Mouse (Mus musculus) frontal cortex, postnatal 10 days (tissue): Measurements from ENCODE around the gene Dusp23.

Experiments
- DNase-seq, 2 experiments: peaks; one replicate each; pipeline ENCODE4 v3.0.0; 2022; ENCODE audit warnings: low spot score in 2 of 2, mixed read lengths in 1 of 2

Dusp23 gene

DNA sequence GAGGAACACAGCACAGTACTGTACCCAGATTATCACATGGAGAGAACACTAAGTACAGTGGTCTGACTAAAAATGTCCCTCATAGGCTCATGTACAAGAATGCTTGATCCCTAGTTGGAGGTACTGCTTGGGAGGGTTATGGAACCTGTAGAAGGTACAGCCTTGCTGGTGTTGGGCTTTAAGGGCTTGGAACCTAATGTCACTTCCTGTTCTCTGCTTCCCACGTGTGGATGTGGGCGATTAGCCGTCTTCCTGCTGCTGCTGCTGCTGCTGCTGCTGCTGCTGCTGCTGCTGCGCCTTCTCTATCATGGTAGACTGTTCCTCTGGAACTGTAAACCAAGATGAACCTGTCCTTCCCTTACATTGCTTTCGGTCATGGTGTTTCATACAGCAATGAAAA is 9.2 kb downstream of the Dusp23 start:
- DNase-seq = no peak

DNA sequence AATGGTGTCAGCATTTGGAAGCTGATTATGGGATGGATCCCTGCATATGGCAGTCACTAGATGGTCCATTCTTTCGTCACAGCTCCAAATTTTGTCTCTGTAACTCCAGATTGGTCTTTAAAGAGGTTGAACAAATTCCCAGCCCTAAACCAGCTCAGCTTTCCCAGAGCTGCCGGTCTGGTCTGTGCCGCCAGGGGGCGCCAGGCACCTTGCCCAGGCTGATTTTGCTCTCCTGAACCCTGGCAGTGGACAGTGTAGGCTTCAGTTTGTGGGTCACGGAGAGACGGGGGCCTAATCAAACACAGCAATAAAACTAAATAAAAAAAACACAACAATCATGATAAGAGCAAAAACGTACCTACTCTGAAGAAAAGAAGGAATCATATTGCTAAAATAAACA is 13.5 kb downstream of the Dusp23 start:
- peak in 1 of 2 experiments; percentile 46 for DNase-seq

GRCm38 (mm10) chr1:172618141-172618540 is 14.6 kb downstream of the Dusp23 start:
- DNase-seq = no peak

DNA sequence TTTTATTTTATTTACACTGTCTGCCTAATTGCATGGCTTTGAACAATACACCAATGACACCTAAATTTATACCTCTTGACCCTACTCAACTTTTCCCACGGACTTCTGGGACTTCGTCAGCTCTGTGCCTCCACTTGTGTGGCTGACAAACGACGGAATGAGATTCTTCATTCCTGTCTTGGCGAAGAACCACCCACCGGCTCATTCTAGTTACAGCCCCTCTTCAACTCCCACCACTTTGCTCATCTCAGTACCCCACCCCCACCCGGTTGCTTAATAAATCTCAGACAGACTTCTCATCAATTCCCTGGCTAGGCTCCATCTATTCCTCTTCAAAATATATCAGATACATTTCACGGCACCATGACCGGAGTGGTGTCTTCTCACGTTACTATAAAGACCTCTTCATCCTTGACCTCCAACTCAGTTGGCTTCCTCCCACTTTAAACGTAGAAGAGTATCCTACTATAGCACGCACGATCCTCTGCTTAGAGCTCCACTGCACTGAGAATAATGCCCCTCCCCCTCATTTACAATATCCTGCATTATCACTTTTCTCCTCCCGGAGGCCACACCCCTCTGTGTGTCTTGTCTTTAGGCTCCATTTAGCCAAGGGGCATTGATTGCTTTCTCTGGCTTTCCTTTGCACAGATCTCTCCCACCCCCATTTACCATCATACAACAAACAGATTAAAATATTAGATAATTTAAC is 15.2 kb downstream of the Dusp23 start:
- DNase-seq = no peak

- DNase-seq = peak in 1 of 2 experiments; percentile 20
Observed at GRCm38 (mm10) chr1:172616537-172617300, 16.0 kb downstream of the Dusp23 start.

GRCm38 (mm10) chr1:172615412-172615811 is 17.4 kb downstream of the Dusp23 start:
- no peak for DNase-seq

DNA sequence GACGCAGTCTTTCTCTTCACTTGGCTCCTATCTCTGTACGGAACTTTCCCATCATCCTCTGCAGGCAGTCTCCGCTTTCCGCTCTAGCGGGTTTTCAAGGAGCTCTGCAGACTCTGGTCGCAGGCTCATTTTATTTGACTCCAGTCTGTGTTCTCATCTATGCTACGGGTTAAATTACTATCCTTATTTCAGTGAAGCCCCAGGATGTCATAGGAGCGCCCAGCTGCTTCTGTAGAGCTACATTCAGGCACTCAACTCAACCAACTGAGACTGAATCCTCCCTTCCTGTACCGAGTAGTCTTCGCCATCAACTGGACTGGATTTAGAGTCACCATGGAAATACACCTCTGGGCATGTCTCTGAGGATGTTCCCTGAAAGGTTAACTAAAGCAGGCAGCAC is 18.1 kb downstream of the Dusp23 start:
- DNase-seq = no peak

DNA sequence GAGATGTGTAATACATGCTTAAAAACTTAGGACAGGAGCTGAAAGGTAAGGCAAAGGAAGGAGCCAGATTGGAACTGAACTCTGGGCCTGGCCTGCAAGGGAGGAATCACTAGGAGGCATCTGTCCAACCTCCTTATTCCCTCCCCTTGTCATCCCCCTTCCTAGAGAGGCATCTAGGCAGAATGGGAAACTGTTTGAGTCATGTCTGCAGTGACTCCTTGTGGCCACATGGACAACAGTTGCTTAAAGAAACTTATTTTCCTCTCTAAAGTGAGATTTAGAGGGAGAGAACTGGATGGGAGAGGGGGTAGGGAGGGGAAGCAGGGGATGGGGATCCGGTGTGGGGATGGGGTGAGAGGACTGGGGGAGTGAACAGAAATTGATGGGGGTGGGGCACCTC is 20.0 kb downstream of the Dusp23 start:
- no peak for DNase-seq

GRCm38 (mm10) chr1:172611304-172611703 is 21.5 kb downstream of the Dusp23 start:
- no peak for DNase-seq

GRCm38 (mm10) chr1:172602326-172602725 is 30.4 kb downstream of the Dusp23 start, which contains the start of gene Fcrl6:
TSS of gene Fcrl6 (minus strand) at chr1:172602551.
- DNase-seq = no peak

DNA sequence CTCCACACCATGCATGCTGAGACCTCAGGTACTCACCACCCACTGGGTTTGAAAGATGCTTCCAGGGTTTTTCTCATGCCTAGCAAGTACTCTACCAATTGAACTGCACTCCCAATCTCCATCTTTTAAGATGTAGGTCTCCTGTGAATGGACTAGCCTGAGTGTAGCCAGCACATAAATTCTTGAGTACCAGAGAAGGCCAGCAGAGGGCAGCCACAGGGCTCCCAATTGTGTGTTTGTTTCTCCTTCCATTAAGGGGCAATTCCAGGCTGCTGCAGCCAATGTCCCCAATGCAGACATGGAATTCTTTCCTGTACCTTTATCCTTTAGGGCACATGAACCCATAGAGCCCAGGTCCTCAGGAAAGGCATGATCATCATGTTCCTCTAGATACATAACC is 38.3 kb downstream of the Dusp23 start:
- DNase-seq = peak in 1 of 2 experiments; percentile 36

DNA sequence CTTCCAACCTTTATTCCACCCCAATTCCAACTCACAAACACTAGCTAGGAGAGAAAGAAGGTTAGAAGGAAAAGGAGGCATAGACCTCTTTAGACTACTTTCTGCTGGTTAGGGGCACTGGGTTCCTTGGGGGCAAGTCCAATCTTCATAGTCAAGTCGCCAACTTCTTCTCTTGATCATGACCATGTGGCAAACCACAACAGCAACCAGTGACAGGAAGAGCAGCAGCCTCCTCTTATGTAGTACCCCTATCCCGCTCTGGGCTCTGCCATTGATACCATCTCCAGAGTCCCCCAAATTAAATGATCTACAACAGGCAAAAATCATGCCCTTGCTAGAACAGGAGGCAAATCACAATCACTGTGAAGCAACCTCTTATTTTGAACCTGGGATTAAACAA is 38.8 kb downstream of the Dusp23 start:
- DNase-seq = no peak

DNA sequence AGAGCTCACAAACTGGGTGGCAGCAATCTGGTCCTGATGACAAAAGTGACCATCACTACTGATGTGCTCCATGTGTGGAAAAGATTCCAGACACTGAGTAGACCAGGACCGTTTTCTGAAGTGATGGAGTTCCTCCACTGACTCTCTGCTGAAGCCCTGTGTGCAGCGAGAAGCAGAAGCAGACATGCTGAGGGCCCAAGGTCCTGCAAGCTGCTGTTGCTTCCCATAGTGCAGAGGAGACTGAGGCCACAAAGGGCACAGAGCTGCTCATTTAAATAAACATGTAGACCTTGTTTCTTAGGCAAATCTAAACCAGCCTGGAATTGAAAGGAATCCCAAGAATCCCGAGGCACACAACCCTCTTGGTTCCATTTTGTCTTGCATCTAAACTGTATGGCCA is 39.4 kb downstream of the Dusp23 start:
- no peak for DNase-seq

DNA sequence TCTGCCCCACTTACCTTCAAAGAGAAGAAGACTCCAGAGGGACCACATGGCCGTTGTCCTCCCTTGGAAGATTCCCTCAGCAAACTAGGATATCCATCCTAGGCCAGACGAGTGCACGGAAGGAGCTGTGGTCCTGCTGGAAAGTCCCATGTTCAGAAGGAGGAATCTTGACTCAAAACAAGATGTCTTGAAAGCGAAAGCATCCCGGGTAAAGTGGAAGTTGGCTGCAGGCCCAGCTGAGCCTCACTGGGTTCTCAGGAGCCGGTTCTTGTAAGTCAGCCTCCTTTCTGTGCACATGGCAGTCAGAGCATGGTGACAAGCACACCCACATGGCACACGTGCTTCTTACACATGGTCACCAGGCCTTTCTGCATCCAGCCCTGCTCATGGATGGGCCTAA is 42.4 kb downstream of the Dusp23 start, which contains the start of gene Slamf8:
TSS of gene Slamf8 (minus strand) at position 184 of the 400 bp plus-strand sequence.
- DNase-seq = no peak

GRCm38 (mm10) chr1:172585612-172586567 is 46.9 kb downstream of the Dusp23 start:
- DNase-seq = no peak

GRCm38 (mm10) chr1:172585026-172585425 is 47.7 kb downstream of the Dusp23 start:
- no peak for DNase-seq

GRCm38 (mm10) chr1:172584271-172584670 is 48.5 kb downstream of the Dusp23 start:
- DNase-seq = no peak

GRCm38 (mm10) chr1:172582436-172582835 is 50.3 kb downstream of the Dusp23 start:
- no peak for DNase-seq
